Mouse (Mus musculus) MEL (cell line): ENCODE measurements around the gene Pdpn. TPM values are rescaled to one million over a fixed set of nuclear protein-coding genes. Genes with fewer than 3 reads are reported as not detected.

Source experiments
- DNase-seq: peaks from one replicate; pipeline ENCODE4 v3.0.0; 2011; ENCODE audit warnings: low read depth, low spot score
- H3K27ac ChIP-seq: 2 replicates; pipeline ENCODE4 v1.5.1; 2012; ENCODE audit warnings: low read depth, mild to moderate bottlenecking, control low read depth, low read length, moderate library complexity; ENCODE audit not compliant: control insufficient read depth
- H3K27me3 ChIP-seq, 2 experiments: fragments of 150-350 bp in 1 of 2; sonication (generic) in 1 of 2; 2 replicates each; pipeline ENCODE4 v1.6.1; 2012; ENCODE audit warnings: low read length in 2 of 2, mild to moderate bottlenecking in 2 of 2, improper control_type of control experiment in 1 of 2, moderate library complexity in 1 of 2; ENCODE audit not compliant: insufficient read depth in 2 of 2, control insufficient read depth in 1 of 2
- H3K36me3 ChIP-seq, 2 experiments: 2 replicates each; pipeline ENCODE4 v1.6.1; 2012 to 2014; ENCODE audit warnings: low read length in 2 of 2, improper control_type of control experiment in 1 of 2, inconsistent platforms in 1 of 2, mild to moderate bottlenecking in 1 of 2; ENCODE audit not compliant: insufficient read depth in 2 of 2, control insufficient read depth in 1 of 2
- H3K4me1 ChIP-seq, 2 experiments: fragments of 150-350 bp in 1 of 2; sonication (generic) in 1 of 2; 2 replicates each; pipeline ENCODE4 v1.6.1; 2012; ENCODE audit warnings: low read length in 2 of 2, improper control_type of control experiment in 1 of 2, mild to moderate bottlenecking in 1 of 2; ENCODE audit not compliant: insufficient read depth in 2 of 2, control insufficient read depth in 1 of 2
- H3K4me3 ChIP-seq, 2 experiments: fragments of 150-350 bp in 1 of 2; sonication (generic) in 1 of 2; 2 replicates each; pipeline ENCODE4 v1.5.1; 2012; ENCODE audit warnings: low read depth in 2 of 2, low read length in 2 of 2, mild to moderate bottlenecking in 2 of 2, moderate library complexity in 2 of 2, control low read depth in 1 of 2, improper control_type of control experiment in 1 of 2; ENCODE audit not compliant: control insufficient read depth in 1 of 2, insufficient read depth in 1 of 2
- H3K79me2 ChIP-seq: 2 replicates; pipeline ENCODE4 v1.6.1; 2012; ENCODE audit warnings: mild to moderate bottlenecking, low read length, moderate library complexity; ENCODE audit not compliant: control insufficient read depth, poor library complexity, insufficient read depth
- H3K9ac ChIP-seq: 2 replicates; pipeline ENCODE4 v1.6.1; 2012; ENCODE audit warnings: low read depth, mild to moderate bottlenecking, control low read depth, low read length, moderate library complexity; ENCODE audit not compliant: control insufficient read depth, poor library complexity, severe bottlenecking
- H3K9me3 ChIP-seq: fragments of 150-350 bp; sonication (generic); replicated peaks from 2 replicates; pipeline ENCODE4 v1.6.1; 2012; ENCODE audit warnings: mild to moderate bottlenecking, low read length, improper control_type of control experiment, moderate library complexity; ENCODE audit not compliant: insufficient read depth
- CHD1 ChIP-seq: IDR thresholded peaks from 2 replicates; pipeline ENCODE4 v1.6.1; 2012; ENCODE audit warnings: low read depth, mild to moderate bottlenecking, inconsistent platforms, low read length, improper control_type of control experiment
- CTCF ChIP-seq, 3 experiments: IDR thresholded peaks in 2 of 3; conservative IDR thresholded peaks in 1 of 3; 2 replicates each; pipeline ENCODE4 v1.5.1; 2011 to 2012; ENCODE audit warnings: low read length in 3 of 3, low read depth in 2 of 3, mild to moderate bottlenecking in 2 of 3, improper control_type of control experiment in 1 of 3, inconsistent platforms in 1 of 3, mixed read lengths in 1 of 3, moderate library complexity in 1 of 3; ENCODE audit not compliant: control insufficient read depth in 1 of 3, insufficient read depth in 1 of 3, poor library complexity in 1 of 3, severe bottlenecking in 1 of 3
- HCFC1 ChIP-seq: IDR thresholded peaks from 2 replicates; pipeline ENCODE4 v1.6.1; 2012; ENCODE audit warnings: low read depth, mild to moderate bottlenecking, inconsistent platforms, low read length, improper control_type of control experiment, moderate library complexity
- MXI1 ChIP-seq: IDR thresholded peaks from 2 replicates; pipeline ENCODE4 v1.6.1; 2011; ENCODE audit warnings: mild to moderate bottlenecking, low read depth, low read length, improper control_type of control experiment
- MYC ChIP-seq: IDR thresholded peaks from 2 replicates; pipeline ENCODE4 v1.6.1; 2011; ENCODE audit warnings: low read depth, mild to moderate bottlenecking, low read length, improper control_type of control experiment, moderate library complexity
- NELFE ChIP-seq: IDR thresholded peaks from 2 replicates; pipeline ENCODE4 v1.6.1; 2011; ENCODE audit warnings: low read depth, low read length, improper control_type of control experiment
- NRF1 ChIP-seq: IDR thresholded peaks from 2 replicates; pipeline ENCODE4 v1.6.1; 2014; ENCODE audit warnings: low read depth, mild to moderate bottlenecking, inconsistent platforms, low read length, improper control_type of control experiment, moderate library complexity; ENCODE audit not compliant: poor library complexity, insufficient read depth, severe bottlenecking
- POLR2A ChIP-seq, 2 experiments: IDR thresholded peaks; 2 replicates each; pipeline ENCODE4 v1.6.1; 2011 to 2012; ENCODE audit warnings: low read length in 2 of 2, mild to moderate bottlenecking in 2 of 2, control low read depth in 1 of 2, improper control_type of control experiment in 1 of 2, low read depth in 1 of 2, moderate library complexity in 1 of 2; ENCODE audit not compliant: control insufficient read depth in 1 of 2, insufficient read depth in 1 of 2, poor library complexity in 1 of 2
- POLR2AphosphoS2 ChIP-seq: IDR thresholded peaks from 2 replicates; pipeline ENCODE4 v1.6.1; 2011; ENCODE audit warnings: low read length, improper control_type of control experiment
- RAD21 ChIP-seq: IDR thresholded peaks from 2 replicates; pipeline ENCODE4 v1.6.1; 2011; ENCODE audit warnings: mild to moderate bottlenecking, low read depth, low read length, improper control_type of control experiment
- RCOR1 ChIP-seq: IDR thresholded peaks from 2 replicates; pipeline ENCODE4 v1.6.1; 2012; ENCODE audit warnings: low read depth, mild to moderate bottlenecking, inconsistent platforms, low read length, improper control_type of control experiment
- SMC3 ChIP-seq: IDR thresholded peaks from 2 replicates; pipeline ENCODE4 v1.6.1; 2011; ENCODE audit warnings: low read depth, low read length, improper control_type of control experiment
- TAL1 ChIP-seq: IDR thresholded peaks from 2 replicates; pipeline ENCODE4 v1.6.1; 2012; ENCODE audit warnings: mild to moderate bottlenecking, inconsistent platforms, low read length, moderate library complexity, mixed read lengths
- TBP ChIP-seq: IDR thresholded peaks from 2 replicates; pipeline ENCODE4 v1.8.0; 2011; ENCODE audit warnings: low read depth, low read length, improper control_type of control experiment
- USF2 ChIP-seq, 2 experiments: IDR thresholded peaks; 2 replicates each; pipeline ENCODE4 v1.6.1; 2011 to 2012; ENCODE audit warnings: improper control_type of control experiment in 2 of 2, low read length in 2 of 2, borderline replicate concordance in 1 of 2, inconsistent platforms in 1 of 2, low read depth in 1 of 2, mild to moderate bottlenecking in 1 of 2; ENCODE audit not compliant: insufficient read depth in 1 of 2
- ZMIZ1 ChIP-seq: IDR thresholded peaks from 2 replicates; pipeline ENCODE4 v1.6.1; 2012; ENCODE audit warnings: low read depth, mild to moderate bottlenecking, inconsistent platforms, low read length, improper control_type of control experiment, moderate library complexity
- polyA plus RNA-seq, 2 experiments: library from polyadenylated mRNA; stranded (reverse) in 1 of 2; unstranded in 1 of 2; fragments of >175 nt in 1 of 2; fragments of >200 nt in 1 of 2; gene quantifications; 2 replicates each; pipeline versions ENCODE4 v1.2.1 to v1.2.4; 2012; ENCODE audit warnings: low replicate concordance in 2 of 2, low read depth in 1 of 2; ENCODE audit not compliant: insufficient read length in 2 of 2, insufficient read depth in 1 of 2, missing spikeins in 1 of 2
- total RNA-seq: library from RNA; depleted of rRNA; stranded (reverse); fragments of 300-350 nt; gene quantifications from 2 replicates; pipeline ENCODE4 v1.2.3, GENCODE M21; 2012

The Pdpn gene
- total and polyA plus RNA-seq, 3 experiments, result not detected

- DNase-seq, result no peak
- TF ChIP-seq CTCF (IDR thresholded peaks at IDR 0.05 in 2 of 3, conservative IDR thresholded peaks at IDR 0.05 in 1 of 3; ENCODE audit: control insufficient read depth in 1 of 3, insufficient read depth in 1 of 3, low read depth in 2 of 3, low read length in 3 of 3, poor library complexity in 1 of 3, severe bottlenecking in 1 of 3) (no peak), RCOR1 (no peak), MXI1 (no peak), USF2 (IDR thresholded peaks at IDR 0.05; ENCODE audit: borderline replicate concordance in 1 of 2, insufficient read depth in 1 of 2, low read depth in 1 of 2, low read length in 2 of 2) (no peak), POLR2AphosphoS2 (no peak), TBP (no peak), HCFC1 (no peak), RAD21 (no peak)
- TF ChIP-seq, all 39 proteins: peak for 0
- Histone ChIP-seq H3K4me1 (no peaks in the 10 kb centered on the region), H3K36me3 (no peaks in the 10 kb centered on the region), H3K79me2 (no peaks in the 10 kb centered on the region), H3K27me3 (no peaks in the 10 kb centered on the region), H3K9ac (no peak overlapping the region), H3K27ac (no peak overlapping the region), H3K4me3 (no peak overlapping the region), H3K9me3 (no peaks in the 10 kb centered on the region)
Measured at GRCm38 (mm10) chr4:143296153-143296552, 3.2 kb downstream of the Pdpn start.

DNA sequence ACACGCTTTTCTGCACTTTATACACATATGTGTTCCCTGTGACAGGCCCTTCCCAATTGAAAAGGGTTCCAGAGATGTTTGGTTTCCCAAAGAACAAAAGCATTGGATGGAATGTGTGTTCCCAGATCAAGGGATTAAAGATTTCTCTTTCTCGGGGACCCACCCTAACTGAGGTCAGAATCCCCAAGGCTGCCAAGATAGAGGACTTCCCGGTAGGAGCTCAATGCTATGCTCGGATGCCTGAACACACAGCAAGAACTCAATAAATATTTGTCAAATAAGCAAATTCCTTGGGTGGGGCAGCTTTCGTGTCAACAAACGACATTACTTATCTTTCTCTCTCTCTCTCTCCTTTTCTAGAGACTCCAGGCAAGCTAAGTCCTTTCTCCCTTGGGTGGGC, 5.0 kb downstream of the Pdpn start:
- Histone ChIP-seq H3K36me3 (no peaks in the 10 kb centered on the region), H3K9me3 (no peaks in the 10 kb centered on the region), H3K9ac (no peak overlapping the region), H3K27me3 (no peaks in the 10 kb centered on the region), H3K4me1 (no peaks in the 10 kb centered on the region), H3K79me2 (no peaks in the 10 kb centered on the region), H3K4me3 (no peak overlapping the region), H3K27ac (no peak overlapping the region)
- no peak for DNase-seq
- TF ChIP-seq CHD1, result no peak
- TF ChIP-seq NELFE, result no peak
- no peak for TF ChIP-seq TAL1

DNA sequence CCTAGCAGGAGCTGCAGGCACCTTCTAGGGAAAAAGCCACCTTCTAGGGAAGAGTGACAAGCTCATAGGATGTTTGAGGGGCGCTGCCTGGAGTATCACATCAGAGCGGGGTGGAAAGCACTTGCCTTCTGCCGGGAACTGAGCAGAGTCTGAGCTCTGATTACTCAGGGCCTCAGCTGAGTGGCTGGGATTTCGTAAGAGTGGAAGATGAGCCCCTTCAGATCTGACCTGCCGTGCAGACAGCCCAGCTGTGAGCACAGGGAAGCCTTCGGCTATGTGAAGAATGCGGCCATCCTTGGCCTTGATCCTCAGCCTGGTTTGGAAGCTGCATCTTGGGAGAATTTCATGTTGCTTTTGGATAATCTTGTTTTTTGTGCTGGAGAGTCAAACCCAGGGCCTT, 10.5 kb downstream of the Pdpn start:
- Histone ChIP-seq H3K27ac (no peak overlapping the region), H3K9me3 (no peaks in the 10 kb centered on the region), H3K4me1 (no peaks in the 10 kb centered on the region), H3K9ac (no peak overlapping the region), H3K27me3 (no peaks in the 10 kb centered on the region), H3K36me3 (no peaks in the 10 kb centered on the region), H3K4me3 (no peak overlapping the region), H3K79me2 (no peaks in the 10 kb centered on the region)
- TF ChIP-seq POLR2A (IDR thresholded peaks at IDR 0.05; ENCODE audit: control insufficient read depth in 1 of 2, insufficient read depth in 1 of 2, low read depth in 1 of 2, low read length in 2 of 2, poor library complexity in 1 of 2) (no peak), RAD21 (no peak), MYC (no peak), ZMIZ1 (no peak), NRF1 (no peak), SMC3 (no peak)
- no peak for DNase-seq
